Mouse (Mus musculus) megakaryocyte, embryonic 14.5 days (primary cell): ENCODE measurements around the gene Tspan4. TPM values are rescaled to one million over a fixed set of nuclear protein-coding genes. Genes with fewer than 3 reads are reported as not detected.
A peak's percentile ranks its signal among the peaks of the same experiment; 100 is the strongest.

Experiments
- H3K27me3 ChIP-seq: replicated peaks from 2 replicates; pipeline ENCODE3; 2012; ENCODE audit warnings: inconsistent platforms
- H3K36me3 ChIP-seq: replicated peaks from 2 replicates; pipeline ENCODE3; 2012; ENCODE audit warnings: low read length, inconsistent platforms, mixed read lengths
- H3K4me1 ChIP-seq: 2 replicates; pipeline ENCODE4 v1.6.1; 2012; ENCODE audit warnings: inconsistent platforms
- H3K4me3 ChIP-seq: replicated peaks from 2 replicates; pipeline ENCODE3; 2012; ENCODE audit warnings: moderate library complexity, mild to moderate bottlenecking, inconsistent platforms
- H3K9me3 ChIP-seq: 2 replicates; pipeline ENCODE4 v1.6.1; 2012; ENCODE audit warnings: inconsistent platforms
- FLI1 ChIP-seq: IDR thresholded peaks from 2 replicates; pipeline ENCODE4 v1.6.1; 2012; ENCODE audit warnings: low read length, inconsistent platforms, mixed read lengths
- GATA1 ChIP-seq: IDR thresholded peaks from 3 replicates; pipeline ENCODE4 v1.6.1; 2012; ENCODE audit warnings: mixed read lengths, low read length, inconsistent platforms, borderline replicate concordance
- polyA plus RNA-seq: library from polyadenylated mRNA; stranded (reverse); fragments of >175 nt; gene quantifications from 2 replicates; pipeline ENCODE4 v1.2.3, GENCODE M21; 2012; ENCODE audit warnings: low replicate concordance; ENCODE audit not compliant: insufficient read depth

The Tspan4 gene
- polyA plus RNA-seq = 53.2 and 54.8 TPM in 2 replicates

DNA sequence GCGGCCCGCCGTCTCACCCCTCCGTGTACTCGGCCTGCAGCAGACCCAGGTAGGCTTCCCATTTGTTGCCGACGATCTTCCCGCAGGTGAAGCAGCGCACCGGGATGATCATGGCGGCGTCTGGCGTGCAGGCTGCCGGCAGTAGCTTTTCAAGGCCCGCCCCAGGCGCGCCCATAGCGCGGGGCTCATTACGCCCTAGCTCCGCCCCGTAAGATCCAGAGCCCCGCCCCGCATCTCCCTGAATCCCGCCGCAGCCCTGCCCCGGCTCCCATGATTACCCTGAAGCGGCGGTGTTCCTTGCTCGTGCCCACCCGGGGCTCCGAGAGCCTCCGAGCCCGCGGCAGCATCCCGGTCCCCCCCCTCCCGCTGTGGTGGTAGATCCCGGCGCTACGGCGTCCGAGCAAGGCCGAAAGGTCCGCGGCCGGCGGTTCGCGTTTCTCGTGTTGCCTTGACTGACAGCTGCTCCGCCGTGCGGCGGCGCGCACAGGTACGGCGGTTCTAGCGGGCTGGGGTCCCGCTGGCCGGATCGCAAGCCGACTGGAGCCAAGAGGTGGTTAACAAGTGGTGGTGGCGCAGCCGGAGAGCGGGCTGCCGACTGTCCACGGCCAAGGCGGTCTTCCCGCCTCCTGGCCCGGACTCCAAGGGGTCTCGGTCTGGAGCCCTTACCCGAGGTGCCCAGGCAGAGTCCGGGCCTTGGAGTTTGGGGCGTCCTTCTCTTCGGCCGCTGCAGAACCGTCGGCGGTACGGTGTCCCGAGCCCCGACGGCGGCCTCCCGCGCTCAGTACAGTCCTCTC, at the start of gene Tspan4, which contains the start of gene Polr2l:
Gene Tspan4 (plus strand): TSS at position 230 of the 794 bp plus-strand sequence.
Gene Polr2l (minus strand): TSS at position 122 of the 794 bp plus-strand sequence.
- no peaks in the 10 kb centered on the region for H3K27me3 ChIP-seq
- no peak for TF ChIP-seq FLI1
- no peak for TF ChIP-seq GATA1
- no peaks in the 10 kb centered on the region for H3K9me3 ChIP-seq
- H3K4me3 ChIP-seq = peak within 1 kb of the TSS; percentile 97
- peaks cover 83% of the 10 kb centered on the region for H3K4me1 ChIP-seq
- H3K36me3 ChIP-seq = peaks cover 41% of the 10 kb centered on the region

DNA sequence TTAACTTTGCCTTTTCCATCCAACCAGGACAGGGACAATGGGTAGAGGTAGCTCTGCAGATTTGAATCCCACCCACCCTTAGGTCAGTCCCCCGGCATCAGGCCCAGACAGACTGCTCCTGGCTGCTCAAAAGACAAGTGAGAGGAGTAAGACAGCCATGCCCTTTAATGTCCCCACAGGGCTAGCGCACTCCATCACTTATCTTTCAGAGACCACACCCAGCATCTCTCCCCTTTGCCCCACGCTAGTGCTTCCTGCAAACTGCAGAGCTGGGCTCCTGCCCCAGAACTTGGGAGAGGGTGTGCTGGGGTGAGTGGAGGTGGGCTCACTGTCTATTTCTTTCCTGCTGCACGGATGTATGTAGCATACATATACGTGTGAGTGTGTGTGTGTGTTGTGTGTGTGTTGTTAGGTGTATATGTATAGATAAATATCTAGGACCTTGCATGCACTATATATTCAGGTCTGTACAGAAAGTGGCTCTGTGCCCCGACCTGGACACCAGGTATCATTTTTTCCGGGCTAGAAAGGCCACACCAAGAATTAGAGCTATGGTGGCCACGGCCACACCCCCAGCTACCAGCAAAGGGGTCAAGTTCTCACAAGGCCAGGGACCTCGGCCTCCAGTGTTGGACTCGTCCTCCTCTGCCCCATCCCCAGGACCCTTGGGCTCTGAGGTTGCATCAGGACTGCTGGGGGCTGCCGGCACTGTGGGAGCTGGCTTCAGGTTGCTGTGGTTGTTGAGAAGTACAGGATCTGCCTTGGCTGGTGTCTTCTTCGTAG, 47.9 kb upstream of the Tspan4 start:
- H3K9me3 ChIP-seq = no peaks in the 10 kb centered on the region
- no peak overlapping the region for H3K4me3 ChIP-seq
- peaks cover 42% of the 10 kb centered on the region for H3K4me1 ChIP-seq
- no peak for TF ChIP-seq FLI1
- no peak for TF ChIP-seq GATA1
- peaks cover 15% of the 10 kb centered on the region for H3K27me3 ChIP-seq
- H3K36me3 ChIP-seq = peaks cover 24% of the 10 kb centered on the region

GRCm38 (mm10) chr7:141428701-141429100, 46.3 kb upstream of the Tspan4 start:
- Histone ChIP-seq H3K27me3 (peaks cover 11% of the 10 kb centered on the region), H3K36me3 (peaks cover 40% of the 10 kb centered on the region), H3K4me1 (peaks cover 54% of the 10 kb centered on the region), H3K9me3 (no peaks in the 10 kb centered on the region), H3K4me3 (no peak overlapping the region)
- TF ChIP-seq FLI1 (no peak), GATA1 (no peak)

- TF ChIP-seq FLI1 (no peak), GATA1 (no peak)
- H3K4me3 ChIP-seq = no peak within 1 kb of the TSS
Observed at GRCm38 (mm10) chr7:141429310-141429709, 45.7 kb upstream of the Tspan4 start, which contains the start of gene Cend1. Gene Cend1, minus strand, starts transcription at chr7:141429491.

GRCm38 (mm10) chr7:141429840-141430584, 45.0 kb upstream of the Tspan4 start:
- Histone ChIP-seq H3K4me1 (peaks cover 67% of the 10 kb centered on the region), H3K4me3 (no peak overlapping the region), H3K36me3 (peaks cover 47% of the 10 kb centered on the region), H3K27me3 (peaks cover 8% of the 10 kb centered on the region), H3K9me3 (no peaks in the 10 kb centered on the region)
- TF ChIP-seq GATA1 (no peak), FLI1 (no peak)

More at GRCm38 (mm10) chr7:141429310-141429709, 45.7 kb upstream of the Tspan4 start, which contains the start of gene Cend1:
- no peaks in the 10 kb centered on the region for H3K9me3 ChIP-seq
- peaks cover 46% of the 10 kb centered on the region for H3K36me3 ChIP-seq
- H3K27me3 ChIP-seq = peaks cover 11% of the 10 kb centered on the region
- peaks cover 60% of the 10 kb centered on the region for H3K4me1 ChIP-seq

DNA sequence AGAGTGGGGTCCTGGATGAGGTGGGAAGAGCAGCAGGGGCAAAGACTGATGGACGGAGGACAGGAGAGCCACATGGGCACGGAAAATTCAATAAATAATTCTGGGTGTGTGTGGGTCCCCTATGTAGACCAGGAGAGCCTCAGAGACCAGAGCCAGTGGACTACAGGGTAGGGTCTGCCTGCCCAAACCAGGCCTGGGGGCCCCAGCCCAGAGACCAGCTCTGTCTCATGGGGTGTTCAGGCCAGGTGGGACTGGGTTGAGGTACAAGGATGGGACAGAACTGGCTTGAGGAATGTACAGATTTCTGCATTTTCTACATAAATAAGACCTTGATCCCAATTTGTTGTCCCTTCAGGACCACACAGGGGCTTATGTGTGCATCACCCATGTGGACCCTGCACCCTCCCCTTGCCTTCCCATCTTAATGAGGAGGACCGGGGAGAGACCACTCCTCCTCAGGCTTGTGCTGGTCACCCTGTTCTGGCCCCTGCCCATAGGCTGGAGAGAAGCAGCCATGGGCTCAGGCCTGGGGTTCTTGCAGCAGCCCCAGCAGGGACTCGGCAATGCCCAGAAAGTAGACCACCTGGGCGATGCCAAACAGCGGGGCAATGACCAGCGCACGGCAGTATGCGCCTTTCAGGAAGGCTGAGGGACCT, 44.3 kb upstream of the Tspan4 start:
- Histone ChIP-seq H3K9me3 (no peaks in the 10 kb centered on the region), H3K36me3 (peaks cover 47% of the 10 kb centered on the region), H3K4me1 (peaks cover 71% of the 10 kb centered on the region), H3K27me3 (peaks cover 5% of the 10 kb centered on the region), H3K4me3 (no peak overlapping the region)
- no peak for TF ChIP-seq GATA1
- no peak for TF ChIP-seq FLI1

- Histone ChIP-seq H3K4me1 (peaks cover 71% of the 10 kb centered on the region), H3K4me3 (no peak overlapping the region), H3K9me3 (no peaks in the 10 kb centered on the region), H3K27me3 (no peaks in the 10 kb centered on the region), H3K36me3 (peaks cover 47% of the 10 kb centered on the region)
- TF ChIP-seq FLI1 = no peak
- TF ChIP-seq GATA1 = no peak
Observed at GRCm38 (mm10) chr7:141431434-141432185, 43.4 kb upstream of the Tspan4 start.

DNA sequence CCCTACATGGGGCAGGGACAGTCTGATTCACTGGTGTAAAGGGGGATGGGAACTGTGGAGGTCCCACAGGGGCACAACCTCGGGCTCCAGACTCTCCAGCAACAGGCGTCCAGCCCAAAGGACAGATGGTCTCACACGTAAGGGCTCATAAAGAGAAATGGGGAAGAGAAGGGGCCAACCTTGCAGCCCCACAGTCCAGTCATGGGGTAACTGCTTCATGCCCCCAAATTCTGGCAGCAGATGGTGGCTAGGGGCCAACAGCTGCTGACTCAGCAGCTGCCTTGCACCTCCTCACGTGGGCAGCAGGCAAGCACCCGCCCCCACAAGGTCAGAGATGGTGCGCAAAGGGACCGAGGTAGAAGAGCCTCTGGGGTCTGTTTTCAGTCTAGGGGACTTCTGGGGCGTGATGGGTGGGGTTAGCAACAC, 42.8 kb upstream of the Tspan4 start:
- H3K4me1 ChIP-seq = peaks cover 71% of the 10 kb centered on the region
- no peak overlapping the region for H3K4me3 ChIP-seq
- H3K27me3 ChIP-seq = no peaks in the 10 kb centered on the region
- H3K36me3 ChIP-seq = peaks cover 47% of the 10 kb centered on the region
- H3K9me3 ChIP-seq = no peaks in the 10 kb centered on the region
- TF ChIP-seq FLI1 (no peak), GATA1 (no peak)
